Mouse (Mus musculus) C2C12 (cell line): ENCODE data around the gene 4930426L09Rik.

Experiments used
- CTCF ChIP-seq: IDR thresholded peaks from one replicate; pipeline ENCODE4 v1.5.1; 2011; ENCODE audit not compliant: control insufficient read depth, insufficient read depth, insufficient read length
- USF1 ChIP-seq: IDR thresholded peaks from one replicate; pipeline ENCODE4 v1.6.1; 2011; ENCODE audit warnings: low read depth, mild to moderate bottlenecking, control low read depth, moderate library complexity

GRCm38 (mm10) chr2:18996451-18997211 is 1.5 kb upstream of the 4930426L09Rik start:
- TF ChIP-seq CTCF (no peak), USF1 (no peak)
